Mouse (Mus musculus): Measurements from ENCODE around the gene Aldh3b1.

DNA sequence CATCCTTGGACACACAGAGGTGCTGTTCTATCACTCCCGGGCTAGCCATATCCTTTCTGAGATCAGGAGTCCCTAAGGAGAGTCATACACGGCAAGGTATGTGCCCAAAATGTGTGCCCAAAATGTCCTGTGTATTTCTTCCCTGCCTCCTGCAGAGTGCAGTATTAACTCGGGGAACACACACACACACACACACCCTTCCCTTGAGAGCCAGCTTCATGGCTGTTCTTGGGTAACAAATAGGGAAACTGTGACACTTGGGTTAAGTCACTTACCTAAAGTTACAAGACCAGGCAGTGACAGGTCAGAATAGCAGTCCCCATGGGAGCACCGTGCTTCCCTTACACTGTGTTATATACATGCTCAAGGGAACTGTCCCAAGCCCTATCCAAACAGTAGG, 34.4 kb upstream of the Aldh3b1 start:
- TF ChIP-seq CTCF (IDR thresholded peaks at IDR 0.05; ENCODE audit: borderline replicate concordance, extremely low read depth, insufficient read depth, insufficient read length) = no peak
- no peak for TF ChIP-seq POLR2A (IDR thresholded peaks at IDR 0.05; ENCODE audit: borderline replicate concordance, extremely low read depth, insufficient read depth, insufficient read length, poor library complexity, severe bottlenecking)

All from brain, embryonic 14.5 days (tissue).